8 mouse cellular contexts compared by ENCODE assay signal in the genomic region with DNA sequence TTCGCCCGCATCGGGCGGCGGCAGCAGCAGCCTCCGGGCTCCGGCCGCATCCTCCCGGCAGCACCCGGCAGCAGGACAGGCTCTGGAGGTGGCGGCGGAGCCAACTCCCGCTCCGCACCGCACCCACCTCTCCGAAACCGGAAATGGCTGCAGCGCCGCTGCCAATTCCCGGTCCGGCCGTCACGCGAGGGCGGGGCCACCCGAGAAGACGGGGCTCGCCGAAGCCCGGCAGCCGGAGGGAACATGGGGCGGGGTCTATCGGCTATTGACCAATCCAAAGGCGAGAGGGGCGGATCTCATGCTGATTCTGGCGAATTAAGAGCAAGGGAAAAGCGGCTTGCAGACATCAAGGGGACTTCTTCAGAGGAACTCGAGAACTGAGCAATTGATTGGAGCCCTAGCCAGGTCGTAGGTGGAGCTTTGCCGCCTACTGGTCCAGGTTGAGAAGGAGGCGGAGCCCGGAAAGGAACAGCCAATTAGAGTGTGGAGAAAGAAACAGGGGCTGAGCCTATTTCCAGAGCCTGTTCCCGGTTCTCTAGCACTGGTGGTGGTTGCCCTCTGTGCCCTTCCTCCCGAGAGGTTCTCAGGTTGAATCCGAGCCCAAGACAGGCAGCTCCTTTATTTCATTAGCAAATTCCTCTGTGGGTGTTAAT. TPM values are rescaled to one million over a fixed set of nuclear protein-coding genes. Genes with fewer than 3 reads are reported as not detected.
DNase-seq lines count a peak whose midpoint lies in the region; ATAC-seq lines count a peak whose summit lies in the region.

A gene (minus strand): TSS at position 234 of the 653 bp plus-strand sequence.

- ATAC-seq in megakaryocyte progenitor cell, adult 5-6 weeks (replicated peaks; ENCODE audit: poor library complexity), result peak; percentile 87

- peak; percentile 99 for DNase-seq in adipocyte (ENCODE audit: low spot score)
- peak; percentile 98 for DNase-seq in embryo, embryonic 10 days (ENCODE audit: low spot score)
- peak; percentile 98 for DNase-seq in gastrocnemius, postnatal 10 days
- peak; percentile 99 for DNase-seq in induced T-regulatory cell, adult 2 months (ENCODE audit: low read depth)
- peak; percentile 100 for DNase-seq in left cerebral cortex, adult 9 months (ENCODE audit: low spot score in 2 of 2)
- DNase-seq in right cerebral cortex, postnatal 14 days, result peak; percentile 99
- DNase-seq in urinary bladder, postnatal 36 days (ENCODE audit: low spot score in 2 of 2), result peak; percentile 99 to 100

RNA-seq across cellular contexts. Expression of the gene that starts here (rescaled TPM):
- total RNA-seq in gastrocnemius, postnatal 10 days (2021), result 10 to 100 TPM; 28.6 to 30.0 TPM
- total RNA-seq in megakaryocyte progenitor cell, adult 5-6 weeks (2015), result 199 and 210 TPM in 2 replicates
- total RNA-seq in megakaryocyte progenitor cell, adult 5-6 weeks (2017), result 128 and 138 TPM in 2 replicates

Comparison
In these comparisons a context has a peak if more than half of its experiments do, and no peak if none do; other contexts are left out.
1. Peak in every context shown above with its lines: DNase-seq and ATAC-seq.
2. RNA of the gene that starts here (total RNA-seq): 128 to 210 TPM in megakaryocyte progenitor cell, adult 5-6 weeks; 28.6 to 30.0 TPM in gastrocnemius, postnatal 10 days; every median in the first group is over 4 times any median in the second.